Mouse (Mus musculus): ENCODE measurements around the gene Olfr824. TPM values are rescaled to one million over a fixed set of nuclear protein-coding genes. Genes with fewer than 3 reads are reported as not detected.
"Not testable (repeated sequence)": the region's sequence is repeated elsewhere in the genome, so short reads cannot be mapped to it uniquely, and the experiment has no call there.

The Olfr824 gene
- polyA plus RNA-seq (2015; fragmentation: Nextera tagmentation; extraction: Ambion mirVana): not detected in 2 replicates

DNA sequence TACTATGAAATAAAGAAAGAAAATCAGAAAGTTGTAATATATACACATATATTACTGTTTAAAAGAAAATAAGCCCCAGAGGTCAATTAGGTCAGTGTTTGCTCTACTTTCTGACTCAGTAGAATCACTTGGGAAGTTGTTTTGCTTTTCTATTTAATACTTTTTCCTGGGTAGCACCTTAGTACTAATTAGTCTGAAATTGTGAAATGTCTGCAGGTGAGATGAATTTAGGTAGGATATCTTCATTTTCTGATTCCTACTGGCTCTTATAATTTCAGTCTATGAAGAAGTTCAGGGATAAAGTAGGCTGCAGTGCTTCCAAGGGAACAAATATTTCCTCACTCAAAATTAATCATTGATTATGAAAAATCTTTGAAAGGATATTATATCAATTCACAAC is at the start of gene Olfr824:
Gene Olfr824, minus strand, starts transcription at position 101 of the 400 bp plus-strand sequence.
- not testable (repeated sequence) for H3K4me3 ChIP-seq; H3K27me3 ChIP-seq (replicated peaks); H3K4me1 ChIP-seq; H3K9me3 ChIP-seq; H3K4me2 ChIP-seq; H3K27ac ChIP-seq (replicated peaks); H3K36me3 ChIP-seq; H3K9ac ChIP-seq; ATAC-seq (ENCODE audit: extremely low read depth, insufficient number of reproducible peaks, low FRiP score, low TSS enrichment)

DNA sequence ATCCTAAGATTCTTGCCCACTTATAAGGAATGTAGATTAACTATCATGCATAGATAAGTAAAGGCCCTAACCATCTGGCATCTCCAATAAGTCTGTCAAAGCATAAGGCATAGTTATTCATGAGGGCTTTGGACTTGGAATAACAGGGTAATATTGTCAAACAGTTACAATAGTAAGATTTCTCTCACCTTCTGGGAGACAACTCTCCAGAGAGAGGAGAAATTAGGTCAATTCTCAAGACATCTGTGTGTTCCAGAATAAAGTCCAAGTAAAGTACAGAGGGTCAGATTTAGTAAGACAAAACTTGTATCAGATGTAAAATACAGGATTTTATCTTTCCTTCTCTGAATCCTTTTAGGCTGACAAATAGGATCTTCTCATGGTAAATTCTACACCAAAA is 36.9 kb upstream of the Olfr824 start, which contains the start of gene Olfr825:
Gene Olfr825, minus strand, starts transcription at position 101 of the 400 bp plus-strand sequence.
- H3K4me1 ChIP-seq: no peaks in the 10 kb centered on the region
- H3K4me3 ChIP-seq: no peak within 1 kb of the TSS
- H3K27me3 ChIP-seq (replicated peaks): no peaks in the 10 kb centered on the region
- ATAC-seq (ENCODE audit: extremely low read depth, insufficient number of reproducible peaks, low FRiP score, low TSS enrichment): no peak
- H3K4me2 ChIP-seq: no peak within 1 kb of the TSS
- H3K36me3 ChIP-seq: no peaks in the 10 kb centered on the region
- H3K9ac ChIP-seq: no peak within 1 kb of the TSS
- no peaks in the 10 kb centered on the region for H3K9me3 ChIP-seq
- H3K27ac ChIP-seq (replicated peaks): no peak within 1 kb of the TSS

DNA sequence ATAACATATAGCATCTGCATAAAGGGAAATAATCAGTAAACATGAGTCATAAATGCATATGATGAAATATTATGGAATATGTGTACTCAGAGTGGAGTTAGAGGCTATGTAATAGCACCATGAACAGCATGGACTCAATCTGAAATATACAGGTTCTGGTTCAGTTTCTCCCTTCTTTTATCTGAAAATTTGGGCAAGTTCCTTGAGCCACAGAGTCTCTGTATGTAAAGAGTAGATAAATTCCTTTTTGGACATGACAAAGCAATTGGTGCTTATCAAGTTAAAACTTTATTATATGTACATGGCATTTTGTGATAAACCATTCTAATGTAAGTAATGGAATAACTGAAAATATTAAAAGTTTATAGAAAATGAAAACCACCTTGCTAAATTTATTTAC is 35.4 kb upstream of the Olfr824 start:
- Histone ChIP-seq H3K9ac (no peak overlapping the region), H3K4me1 (no peaks in the 10 kb centered on the region), H3K27me3 (replicated peaks) (no peaks in the 10 kb centered on the region), H3K36me3 (no peaks in the 10 kb centered on the region), H3K27ac (replicated peaks) (no peak overlapping the region), H3K4me3 (no peak overlapping the region), H3K4me2 (no peak overlapping the region), H3K9me3 (no peaks in the 10 kb centered on the region)
- ATAC-seq (ENCODE audit: extremely low read depth, insufficient number of reproducible peaks, low FRiP score, low TSS enrichment): no peak

DNA sequence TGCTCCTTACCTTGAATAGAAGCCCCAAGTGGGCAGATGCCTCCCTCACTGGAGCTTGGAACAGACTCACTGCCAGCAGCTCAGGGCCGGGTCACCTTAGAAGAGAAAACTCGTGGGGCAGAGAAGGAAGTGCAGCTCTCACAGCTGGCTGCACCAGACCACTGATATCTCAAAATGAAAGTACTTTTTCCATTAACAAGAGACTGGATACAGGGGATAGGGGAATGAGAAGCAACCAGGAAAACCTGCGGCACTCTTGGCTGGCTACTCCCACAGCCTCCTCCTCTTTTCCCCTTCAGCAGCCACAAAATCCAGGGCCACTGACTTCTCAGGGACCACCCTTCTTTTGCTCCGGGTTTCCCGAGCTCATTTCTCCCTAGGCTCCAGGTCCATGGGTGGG is 14.3 kb upstream of the Olfr824 start:
- no peaks in the 10 kb centered on the region for H3K36me3 ChIP-seq
- H3K4me2 ChIP-seq: no peak overlapping the region
- no peak overlapping the region for H3K27ac ChIP-seq (replicated peaks)
- ATAC-seq (ENCODE audit: extremely low read depth, insufficient number of reproducible peaks, low FRiP score, low TSS enrichment): no peak
- no peaks in the 10 kb centered on the region for H3K27me3 ChIP-seq (replicated peaks)
- H3K9ac ChIP-seq: no peak overlapping the region
- no peak overlapping the region for H3K4me3 ChIP-seq
- WGBS: 70% methylated on average over 5 of the region's 5 CpGs
- H3K9me3 ChIP-seq: no peaks in the 10 kb centered on the region
- no peaks in the 10 kb centered on the region for H3K4me1 ChIP-seq

DNA sequence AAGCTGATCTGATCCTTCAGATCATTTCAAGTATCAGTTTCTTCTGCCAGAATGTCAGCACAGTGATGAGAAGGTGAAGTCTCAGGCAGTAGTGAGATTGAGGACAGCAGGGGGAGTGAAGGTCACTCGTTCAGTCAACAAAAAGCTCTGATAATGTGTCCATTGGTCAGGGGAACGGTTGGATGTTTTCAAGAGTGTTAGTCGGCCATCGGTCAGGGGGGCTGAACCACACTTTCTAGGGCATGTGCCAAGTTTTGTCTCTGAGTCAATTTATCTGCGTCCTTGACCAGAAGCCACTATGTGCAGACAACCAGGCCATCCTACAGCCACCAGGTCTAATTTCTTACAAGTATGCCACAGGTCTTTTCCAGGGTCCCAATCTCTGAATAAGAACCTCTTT is 12.7 kb upstream of the Olfr824 start:
- 61% methylated on average over 5 of the region's 5 CpGs for WGBS
- not testable (repeated sequence) for H3K9me3 ChIP-seq; ATAC-seq (ENCODE audit: extremely low read depth, insufficient number of reproducible peaks, low FRiP score, low TSS enrichment); H3K27me3 ChIP-seq (replicated peaks); H3K4me1 ChIP-seq; H3K27ac ChIP-seq (replicated peaks); H3K36me3 ChIP-seq; H3K4me3 ChIP-seq; H3K4me2 ChIP-seq; H3K9ac ChIP-seq

DNA sequence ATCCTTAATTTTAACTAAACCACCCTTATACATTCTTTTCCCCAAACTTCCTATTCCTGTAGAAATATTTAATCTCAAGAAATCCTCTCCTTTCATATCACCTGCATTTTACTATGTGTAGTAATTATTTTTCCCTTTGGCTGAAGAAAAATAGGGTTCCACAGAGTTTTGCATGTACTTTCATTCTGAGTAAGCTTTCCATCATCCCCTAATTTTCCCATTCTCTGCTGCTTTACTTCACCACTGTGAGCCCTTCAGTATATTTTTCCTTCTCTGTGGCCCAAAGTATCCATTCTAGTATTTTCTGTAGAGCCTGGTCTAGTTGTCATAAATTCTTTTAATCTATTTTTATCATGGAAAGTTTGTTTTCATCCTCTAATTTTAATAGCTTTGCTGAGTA is 5.0 kb upstream of the Olfr824 start:
- no peak overlapping the region for H3K27ac ChIP-seq (replicated peaks)
- no peak overlapping the region for H3K4me3 ChIP-seq
- no peaks in the 10 kb centered on the region for H3K27me3 ChIP-seq (replicated peaks)
- no peak overlapping the region for H3K9ac ChIP-seq
- H3K4me2 ChIP-seq: no peak overlapping the region
- H3K4me1 ChIP-seq: no peaks in the 10 kb centered on the region
- ATAC-seq (ENCODE audit: extremely low read depth, insufficient number of reproducible peaks, low FRiP score, low TSS enrichment): no peak
- no peaks in the 10 kb centered on the region for H3K36me3 ChIP-seq
- no peaks in the 10 kb centered on the region for H3K9me3 ChIP-seq

DNA sequence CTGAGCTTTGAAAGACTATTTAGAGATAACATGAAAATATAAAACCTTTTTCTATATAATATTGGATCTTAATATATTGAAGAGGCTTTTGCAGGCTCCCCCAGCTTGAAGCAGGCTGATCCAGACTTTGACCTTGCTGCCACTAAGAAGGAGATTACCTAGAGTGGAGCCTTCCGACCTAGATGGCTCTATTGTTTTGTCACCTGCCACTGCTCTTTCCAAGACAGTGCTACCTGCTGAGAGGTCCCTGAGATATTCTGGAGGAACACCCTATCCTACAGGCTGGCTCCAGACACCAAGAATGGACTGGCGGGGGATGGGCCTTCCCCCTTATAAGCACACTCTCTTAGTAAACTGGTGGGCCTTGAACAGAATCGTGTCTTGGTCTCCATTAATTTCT is 13.8 kb downstream of the Olfr824 start:
- not testable (repeated sequence) for H3K4me2 ChIP-seq; H3K27me3 ChIP-seq (replicated peaks); H3K9ac ChIP-seq; ATAC-seq (ENCODE audit: extremely low read depth, insufficient number of reproducible peaks, low FRiP score, low TSS enrichment); H3K4me1 ChIP-seq; H3K27ac ChIP-seq (replicated peaks); H3K4me3 ChIP-seq; H3K36me3 ChIP-seq; H3K9me3 ChIP-seq
- 61% methylated on average over 3 of the region's 3 CpGs for WGBS

DNA sequence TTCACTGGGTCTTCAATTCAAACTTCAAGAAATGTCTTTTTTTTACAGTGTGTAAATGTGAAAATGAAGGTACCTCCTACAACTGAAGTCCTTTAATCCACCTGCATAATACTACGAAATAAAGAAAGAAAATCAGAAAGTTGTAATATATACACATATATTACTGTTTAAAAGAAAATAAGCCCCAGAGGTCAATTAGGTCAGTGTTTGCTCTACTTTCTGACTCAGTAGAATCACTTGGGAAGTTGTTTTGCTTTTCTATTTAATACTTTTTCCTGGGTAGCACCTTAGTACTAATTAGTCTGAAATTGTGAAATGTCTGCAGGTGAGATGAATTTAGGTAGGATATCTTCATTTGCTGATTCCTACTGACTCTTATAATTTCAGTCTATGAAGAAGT is 14.5 kb downstream of the Olfr824 start, which contains the start of gene Olfr823:
Gene Olfr823, minus strand, starts transcription at position 101 of the 400 bp plus-strand sequence.
- not testable (repeated sequence) for H3K36me3 ChIP-seq; H3K9ac ChIP-seq; H3K27ac ChIP-seq (replicated peaks); H3K4me2 ChIP-seq; H3K27me3 ChIP-seq (replicated peaks); H3K4me1 ChIP-seq; ATAC-seq (ENCODE audit: extremely low read depth, insufficient number of reproducible peaks, low FRiP score, low TSS enrichment); H3K4me3 ChIP-seq; H3K9me3 ChIP-seq
- 74% methylated on average over 1 of the region's 1 CpGs for WGBS

DNA sequence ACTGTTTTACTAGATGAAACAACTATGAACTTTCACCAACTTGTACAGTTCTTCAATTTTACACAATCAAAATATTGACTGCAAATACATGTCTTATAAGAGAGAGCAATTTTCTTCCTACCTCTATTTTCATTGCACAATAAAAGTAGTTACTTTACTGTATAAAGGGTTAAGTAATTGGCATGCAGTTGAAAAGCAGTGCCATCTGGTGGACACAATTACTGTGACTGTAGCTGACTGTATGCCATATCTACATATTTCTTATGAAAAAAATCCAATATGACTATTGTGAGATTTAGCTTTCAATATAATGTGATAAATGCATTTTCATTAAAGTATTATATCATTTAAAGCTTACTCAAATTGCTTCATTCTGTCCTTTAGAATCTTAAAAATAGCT is 33.7 kb downstream of the Olfr824 start:
- ATAC-seq (ENCODE audit: extremely low read depth, insufficient number of reproducible peaks, low FRiP score, low TSS enrichment): no peak
- no peaks in the 10 kb centered on the region for H3K9me3 ChIP-seq

DNA sequence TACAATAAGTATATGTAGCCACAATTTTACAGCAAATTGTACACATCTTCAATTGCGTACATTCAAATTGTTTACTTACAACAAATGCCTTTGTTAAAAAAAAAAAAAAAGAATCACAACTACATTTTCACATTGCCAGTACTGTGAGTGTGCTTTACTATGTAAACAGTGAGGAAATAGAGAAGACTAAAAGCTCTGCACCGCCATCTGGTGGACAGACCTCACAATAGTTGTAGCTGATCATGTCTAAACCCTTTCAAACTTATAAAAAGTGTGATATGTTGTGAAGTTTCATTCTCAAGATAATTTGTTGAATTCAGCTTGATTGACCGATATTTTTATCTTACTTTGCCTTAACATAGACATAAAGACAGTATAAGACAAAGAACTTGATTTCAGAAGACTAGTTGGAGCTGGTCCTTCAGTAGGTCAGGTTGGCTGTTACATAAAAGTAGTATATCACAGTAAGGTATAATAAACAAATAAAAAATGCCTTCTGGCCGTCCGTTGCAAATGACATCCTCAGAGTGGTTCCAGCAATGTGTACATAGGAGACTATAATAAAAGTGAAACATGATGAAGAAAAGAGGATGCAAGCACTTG is 36.9 kb downstream of the Olfr824 start:
- no peak overlapping the region for H3K9ac ChIP-seq
- no peaks in the 10 kb centered on the region for H3K27me3 ChIP-seq (replicated peaks)
- H3K4me2 ChIP-seq: no peak overlapping the region
- no peaks in the 10 kb centered on the region for H3K9me3 ChIP-seq
- WGBS: 12% methylated on average over 5 of the region's 5 CpGs
- ATAC-seq (ENCODE audit: extremely low read depth, insufficient number of reproducible peaks, low FRiP score, low TSS enrichment): no peak
- no peaks in the 10 kb centered on the region for H3K4me1 ChIP-seq
- no peaks in the 10 kb centered on the region for H3K36me3 ChIP-seq
- H3K27ac ChIP-seq (replicated peaks): no peak overlapping the region
- no peak overlapping the region for H3K4me3 ChIP-seq

More for the DNA sequence above, 33.7 kb downstream of the Olfr824 start:
- no peaks in the 10 kb centered on the region for H3K36me3 ChIP-seq
- no peak overlapping the region for H3K4me2 ChIP-seq
- H3K4me1 ChIP-seq: no peaks in the 10 kb centered on the region
- no peak overlapping the region for H3K9ac ChIP-seq
- H3K27ac ChIP-seq (replicated peaks): no peak overlapping the region
- H3K27me3 ChIP-seq (replicated peaks): no peaks in the 10 kb centered on the region
- no peak overlapping the region for H3K4me3 ChIP-seq

Data from heart, embryonic 13.5 days (tissue).